Mouse (Mus musculus) hindbrain, embryonic 16.5 days (tissue): ENCODE data around the gene Pigh. TPM values are rescaled to one million over a fixed set of nuclear protein-coding genes. Genes with fewer than 3 reads are reported as not detected.

Experiments used
- ATAC-seq: fragments of 200-750 bp; cut with Nextera tagmentation; 2 replicates; pipeline ENCODE4 v1.8.0; 2017; ENCODE audit warnings: moderate TSS enrichment, moderate library complexity
- H3K27ac ChIP-seq: fragments of 300-500 bp; sonication (generic); 2 replicates; pipeline ENCODE4 v1.5.1; 2014; ENCODE audit warnings: low read depth, mild to moderate bottlenecking, control low read depth, low read length, moderate library complexity
- H3K27me3 ChIP-seq: fragments of 300-500 bp; sonication (generic); replicated peaks from 2 replicates; pipeline ENCODE4 v1.6.1; 2014; ENCODE audit warnings: low read length; ENCODE audit not compliant: control insufficient read depth, insufficient read depth
- H3K36me3 ChIP-seq: fragments of 300-500 bp; sonication (generic); 2 replicates; pipeline ENCODE4 v1.6.1; 2014; ENCODE audit warnings: mild to moderate bottlenecking, low read length, moderate library complexity, mixed read lengths; ENCODE audit not compliant: control insufficient read depth, insufficient read depth
- H3K4me1 ChIP-seq: fragments of 300-500 bp; sonication (generic); 2 replicates; pipeline ENCODE4 v1.6.1; 2014; ENCODE audit warnings: low read depth, low read length; ENCODE audit not compliant: control insufficient read depth, insufficient read depth
- H3K4me2 ChIP-seq: fragments of 300-500 bp; sonication (generic); 2 replicates; pipeline ENCODE4 v1.6.1; 2014; ENCODE audit warnings: mild to moderate bottlenecking, low read length, control low read depth, moderate library complexity
- H3K4me3 ChIP-seq: fragments of 300-500 bp; sonication (generic); 2 replicates; pipeline ENCODE4 v1.5.1; 2014; ENCODE audit warnings: mild to moderate bottlenecking, low read length, control low read depth, moderate library complexity
- H3K9ac ChIP-seq: fragments of 300-500 bp; sonication (generic); 2 replicates; pipeline ENCODE4 v1.6.1; 2014; ENCODE audit warnings: low read depth, mild to moderate bottlenecking, control low read depth, low read length, moderate library complexity
- H3K9me3 ChIP-seq: fragments of 300-500 bp; sonication (generic); 2 replicates; pipeline ENCODE4 v1.6.1; 2014; ENCODE audit warnings: mild to moderate bottlenecking, low read length, moderate library complexity; ENCODE audit not compliant: control insufficient read depth
- WGBS: fragments of 180-500 bp; shearing (Covaris S2); extraction: QIAGEN DNeasy Blood & Tissue Kit; methylation state at CpG from one replicate; pipeline ENCODE4 v1.1.7; 2014; 5-methylcytosine and 5-hydroxymethylcytosine counted together
- polyA plus RNA-seq: library from polyadenylated mRNA; unstranded; fragments of >200 nt; fragmentation: Nextera tagmentation; extraction: Ambion mirVana; gene quantifications from 2 replicates; pipeline ENCODE4 v1.2.1, GENCODE M21; 2015

The Pigh gene
- polyA plus RNA-seq, 1 experiment from 2014 or later = 20.2 TPM

GRCm38 (mm10) chr12:79070736-79071333 is 18.6 kb downstream of the Pigh start:
- no peak for ATAC-seq
- WGBS = 92% methylated on average over 9 of the region's 9 CpGs
- H3K9me3 ChIP-seq = no peaks in the 10 kb centered on the region
- no peak overlapping the region for H3K27ac ChIP-seq
- H3K4me3 ChIP-seq = no peak overlapping the region
- H3K9ac ChIP-seq = no peak overlapping the region
- no peak overlapping the region for H3K4me2 ChIP-seq
- H3K27me3 ChIP-seq = no peaks in the 10 kb centered on the region
- H3K36me3 ChIP-seq = peaks cover 8% of the 10 kb centered on the region; the same call in 1 of the 2 replicates
- H3K4me1 ChIP-seq = no peaks in the 10 kb centered on the region

GRCm38 (mm10) chr12:79069916-79070315 is 19.5 kb downstream of the Pigh start:
- Histone ChIP-seq H3K27me3 (no peaks in the 10 kb centered on the region), H3K4me2 (no peak overlapping the region), H3K4me1 (no peaks in the 10 kb centered on the region), H3K4me3 (no peak overlapping the region), H3K9ac (no peak overlapping the region), H3K27ac (no peak overlapping the region), H3K36me3 (peaks cover 8% of the 10 kb centered on the region; the same call in 1 of the 2 replicates), H3K9me3 (no peaks in the 10 kb centered on the region)
- no peak for ATAC-seq
- 88% methylated on average over 6 of the region's 6 CpGs for WGBS

- no peaks in the 10 kb centered on the region for H3K27me3 ChIP-seq
- no peak overlapping the region for H3K9ac ChIP-seq
- ATAC-seq = no peak
- peaks cover 7% of the 10 kb centered on the region for H3K36me3 ChIP-seq
- no peaks in the 10 kb centered on the region for H3K9me3 ChIP-seq
- no peaks in the 10 kb centered on the region for H3K4me1 ChIP-seq
- 94% methylated on average over 6 of the region's 6 CpGs for WGBS
- H3K4me3 ChIP-seq = no peak overlapping the region
- H3K27ac ChIP-seq = no peak overlapping the region
- no peak overlapping the region for H3K4me2 ChIP-seq
Observed at GRCm38 (mm10) chr12:79069187-79069608, 20.3 kb downstream of the Pigh start.

- 94% methylated on average over 11 of the region's 11 CpGs for WGBS
- Histone ChIP-seq H3K4me2 (no peak overlapping the region), H3K27ac (no peak overlapping the region), H3K4me3 (no peak overlapping the region), H3K4me1 (no peaks in the 10 kb centered on the region), H3K9me3 (no peaks in the 10 kb centered on the region), H3K36me3 (peaks cover 8% of the 10 kb centered on the region), H3K27me3 (no peaks in the 10 kb centered on the region), H3K9ac (no peak overlapping the region)
- ATAC-seq = no peak
Observed at GRCm38 (mm10) chr12:79068306-79068705, 21.1 kb downstream of the Pigh start.

GRCm38 (mm10) chr12:79067526-79067925 is 21.9 kb downstream of the Pigh start:
- 87% methylated on average over 5 of the region's 5 CpGs for WGBS
- no peak overlapping the region for H3K9ac ChIP-seq
- H3K9me3 ChIP-seq = no peaks in the 10 kb centered on the region
- H3K27ac ChIP-seq = no peak overlapping the region
- no peak overlapping the region for H3K4me3 ChIP-seq
- H3K4me1 ChIP-seq = no peaks in the 10 kb centered on the region
- no peak overlapping the region for H3K4me2 ChIP-seq
- peaks cover 8% of the 10 kb centered on the region for H3K36me3 ChIP-seq
- ATAC-seq = no peak
- no peaks in the 10 kb centered on the region for H3K27me3 ChIP-seq

- no peak overlapping the region for H3K27ac ChIP-seq
- ATAC-seq = no peak
- H3K36me3 ChIP-seq = peaks cover 8% of the 10 kb centered on the region
- no peak overlapping the region for H3K4me3 ChIP-seq
- no peaks in the 10 kb centered on the region for H3K9me3 ChIP-seq
- WGBS = 87% methylated on average over 9 of the region's 9 CpGs
- no peak overlapping the region for H3K4me2 ChIP-seq
- no peak overlapping the region for H3K9ac ChIP-seq
- H3K27me3 ChIP-seq = no peaks in the 10 kb centered on the region
- no peaks in the 10 kb centered on the region for H3K4me1 ChIP-seq
Observed at GRCm38 (mm10) chr12:79066431-79066830, 23.0 kb downstream of the Pigh start.

GRCm38 (mm10) chr12:79064451-79064850 is 25.0 kb downstream of the Pigh start:
- no peaks in the 10 kb centered on the region for H3K27me3 ChIP-seq
- 91% methylated on average over 13 of the region's 13 CpGs for WGBS
- H3K4me3 ChIP-seq = no peak overlapping the region
- H3K9ac ChIP-seq = no peak overlapping the region
- H3K27ac ChIP-seq = no peak overlapping the region
- no peak for ATAC-seq
- no peak overlapping the region for H3K4me2 ChIP-seq
- no peaks in the 10 kb centered on the region for H3K9me3 ChIP-seq
- H3K36me3 ChIP-seq = peaks cover 5% of the 10 kb centered on the region
- no peaks in the 10 kb centered on the region for H3K4me1 ChIP-seq

- WGBS = 81% methylated on average over 7 of the region's 7 CpGs
Observed at GRCm38 (mm10) chr12:79060766-79061652, 28.4 kb downstream of the Pigh start.

GRCm38 (mm10) chr12:79060134-79060533 is 29.3 kb downstream of the Pigh start:
- Histone ChIP-seq H3K27ac (no peak overlapping the region), H3K9ac (no peak overlapping the region), H3K27me3 (no peaks in the 10 kb centered on the region), H3K4me2 (no peak overlapping the region), H3K36me3 (peaks cover 5% of the 10 kb centered on the region), H3K9me3 (no peaks in the 10 kb centered on the region), H3K4me1 (no peaks in the 10 kb centered on the region), H3K4me3 (no peak overlapping the region)
- no peak for ATAC-seq
- 92% methylated on average over 9 of the region's 9 CpGs for WGBS

More at GRCm38 (mm10) chr12:79060766-79061652, 28.4 kb downstream of the Pigh start:
- no peak overlapping the region for H3K4me2 ChIP-seq
- H3K36me3 ChIP-seq = peaks cover 5% of the 10 kb centered on the region
- no peak for ATAC-seq
- no peaks in the 10 kb centered on the region for H3K4me1 ChIP-seq
- no peaks in the 10 kb centered on the region for H3K9me3 ChIP-seq
- H3K9ac ChIP-seq = no peak overlapping the region
- H3K4me3 ChIP-seq = no peak overlapping the region
- H3K27me3 ChIP-seq = no peaks in the 10 kb centered on the region
- no peak overlapping the region for H3K27ac ChIP-seq
